Mouse (Mus musculus) c-Kit-negative CD71-positive TER-119-positive erythroid progenitor cells, embryonic 14.5 days (primary cell): Measurements from ENCODE around the gene Pon3.
"Not testable (repeated sequence)": the region's sequence is repeated elsewhere in the genome, so short reads cannot be mapped to it uniquely, and the experiment has no call there.

ENCODE experiments used
- DNase-seq: peaks from one replicate; pipeline ENCODE4 v3.0.0-alpha.2; 2013; ENCODE audit warnings: low read depth, low spot score

The Pon3 gene

GRCm38 (mm10) chr6:5254869-5255268 lies 1.2 kb downstream of the Pon3 start:
- no peak for DNase-seq

GRCm38 (mm10) chr6:5245926-5246325 lies 10.2 kb downstream of the Pon3 start:
- DNase-seq: no peak

DNA sequence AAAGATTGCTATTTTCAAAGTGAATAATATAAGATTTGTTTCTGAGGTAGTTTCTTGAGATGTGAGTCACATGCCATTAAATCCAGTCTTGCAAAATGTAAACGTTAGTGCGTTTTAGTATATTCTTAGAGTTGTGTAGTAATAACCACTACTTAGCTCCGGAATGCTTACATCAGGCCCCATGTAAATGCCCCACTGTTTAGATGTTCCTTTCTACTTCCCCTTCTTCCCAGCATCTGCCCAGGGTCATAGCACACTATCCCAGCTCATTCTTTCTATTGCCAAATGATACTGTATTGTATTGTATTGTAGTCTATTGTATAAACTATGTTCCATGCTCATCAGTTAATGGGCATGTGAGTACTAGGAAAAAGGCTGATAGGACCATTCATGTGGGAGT lies 17.3 kb downstream of the Pon3 start:
- DNase-seq: no peak

- no peak for DNase-seq
Observed at GRCm38 (mm10) chr6:5237510-5237909, 18.6 kb downstream of the Pon3 start.

GRCm38 (mm10) chr6:5236843-5237371 lies 19.2 kb downstream of the Pon3 start:
- DNase-seq: no peak

- no peak for DNase-seq
Observed at GRCm38 (mm10) chr6:5234563-5234962, 21.5 kb downstream of the Pon3 start.

GRCm38 (mm10) chr6:5233812-5234211 lies 22.3 kb downstream of the Pon3 start:
- no peak for DNase-seq

GRCm38 (mm10) chr6:5232022-5232421 lies 24.1 kb downstream of the Pon3 start:
- DNase-seq: no peak

- DNase-seq: no peak
Observed at GRCm38 (mm10) chr6:5230261-5230660, 25.8 kb downstream of the Pon3 start.

DNA sequence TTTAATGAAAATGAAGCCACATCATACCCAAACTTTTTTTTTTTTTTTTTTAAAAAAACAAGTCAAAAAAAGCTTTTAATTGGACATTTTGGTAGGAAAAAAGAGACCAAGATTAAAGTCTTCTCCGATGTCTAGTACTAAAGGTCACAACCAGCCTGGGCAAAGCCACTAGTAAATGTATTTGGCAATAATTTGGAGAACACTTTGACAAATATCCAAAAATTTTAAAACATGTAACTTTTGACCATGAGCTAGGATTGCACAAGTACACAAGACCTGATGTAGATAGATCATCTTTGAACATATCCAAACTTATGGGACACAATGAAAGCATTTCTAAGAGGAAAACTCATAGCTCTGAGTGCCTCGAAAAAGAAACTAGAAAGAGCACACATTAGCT lies 32.5 kb downstream of the Pon3 start:
- not testable (repeated sequence) for DNase-seq

DNA sequence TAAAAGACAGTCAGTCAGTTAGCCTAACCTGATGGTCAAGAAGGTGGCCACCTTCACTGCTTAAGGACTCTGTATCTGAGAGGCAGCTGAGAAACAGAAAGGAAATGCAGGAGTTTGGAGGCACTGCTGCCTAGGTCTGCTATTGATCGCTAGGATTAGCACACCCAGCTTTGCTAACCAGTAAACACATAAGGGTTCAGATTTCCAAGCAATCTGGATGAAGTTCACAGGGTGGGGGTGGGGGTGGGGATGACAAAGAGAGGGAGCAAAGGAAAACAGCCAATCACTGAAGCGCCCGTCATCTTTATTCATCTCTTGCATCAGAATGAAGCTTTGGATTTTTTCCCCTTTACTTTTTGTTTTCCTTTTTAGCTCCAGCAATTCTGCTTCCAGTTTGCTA lies 34.0 kb downstream of the Pon3 start:
- DNase-seq: no peak

GRCm38 (mm10) chr6:5218190-5218589 lies 37.9 kb downstream of the Pon3 start:
- peak; percentile 47 for DNase-seq

GRCm38 (mm10) chr6:5207817-5208216 lies 48.3 kb downstream of the Pon3 start:
- no peak for DNase-seq

DNA sequence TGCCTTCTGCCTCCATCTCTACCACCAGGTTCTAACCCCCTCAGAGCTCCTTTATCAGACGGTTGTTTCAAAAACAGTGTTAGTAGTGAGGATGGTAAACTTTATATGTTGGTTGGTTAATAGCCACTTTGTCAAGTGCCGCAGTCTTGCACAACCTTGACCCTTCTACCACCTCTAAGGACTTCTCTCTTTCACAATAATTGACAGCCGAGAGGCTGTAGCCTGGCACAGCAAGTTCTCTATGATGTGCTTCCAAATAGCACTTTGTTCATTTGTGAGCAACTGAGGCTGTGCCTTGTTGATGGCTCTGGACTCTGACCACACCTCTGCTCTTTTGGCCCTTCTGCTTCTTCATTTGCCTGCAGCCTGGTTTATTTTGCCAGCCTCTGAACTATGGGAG lies 56.2 kb downstream of the Pon3 start:
- no peak for DNase-seq

GRCm38 (mm10) chr6:5199376-5199905 lies 56.6 kb downstream of the Pon3 start:
- DNase-seq: no peak

DNA sequence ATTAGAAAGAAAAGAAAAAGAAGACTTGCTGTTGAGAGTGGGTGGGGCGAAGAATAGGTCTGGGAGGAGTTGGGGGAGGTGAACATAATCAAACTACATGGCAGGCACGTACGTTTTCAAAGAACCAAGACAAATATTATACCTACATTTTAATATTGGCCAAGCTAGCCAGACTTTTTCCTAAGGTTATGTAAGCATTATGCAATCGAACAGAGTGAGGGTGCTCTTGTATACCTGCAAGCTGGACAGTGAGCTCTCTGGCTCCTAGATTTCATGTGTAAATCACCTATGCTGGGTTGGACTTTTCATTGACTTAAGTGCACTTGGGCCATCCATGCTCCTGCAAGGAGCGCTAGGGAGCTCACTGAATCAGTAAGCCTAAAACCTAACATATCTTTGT lies 57.5 kb downstream of the Pon3 start:
- no peak for DNase-seq

- no peak for DNase-seq
Observed at GRCm38 (mm10) chr6:5193693-5194092, 62.4 kb downstream of the Pon3 start, which contains the start of gene Pon1. Gene Pon1, minus strand, starts transcription at chr6:5193946.

- DNase-seq: no peak
Observed at GRCm38 (mm10) chr6:5190761-5191160, 65.3 kb downstream of the Pon3 start.

DNA sequence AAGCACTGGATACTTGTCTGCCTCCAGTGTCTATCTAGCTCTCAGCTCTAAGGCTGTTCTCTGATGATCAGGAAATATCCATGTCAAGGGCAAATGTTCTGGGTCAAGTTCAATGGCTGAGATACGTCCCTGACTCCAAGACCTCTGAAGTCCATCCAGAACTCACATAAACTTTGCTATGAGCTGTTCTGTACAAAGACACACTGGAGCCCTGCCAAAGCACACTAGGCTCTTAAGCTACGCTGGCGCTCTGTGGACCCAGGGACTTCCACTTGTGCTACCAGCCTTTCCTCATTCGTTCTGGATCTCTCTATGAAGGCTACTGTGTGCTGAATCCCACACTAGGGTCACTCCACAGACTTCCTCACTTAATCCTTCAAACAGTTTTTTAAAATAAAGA lies 66.6 kb downstream of the Pon3 start:
- no peak for DNase-seq

- no peak for DNase-seq
Observed at GRCm38 (mm10) chr6:5188938-5189337, 67.1 kb downstream of the Pon3 start.

GRCm38 (mm10) chr6:5188036-5188435 lies 68.0 kb downstream of the Pon3 start:
- DNase-seq: no peak

GRCm38 (mm10) chr6:5187586-5187985 lies 68.5 kb downstream of the Pon3 start:
- DNase-seq: no peak

DNA sequence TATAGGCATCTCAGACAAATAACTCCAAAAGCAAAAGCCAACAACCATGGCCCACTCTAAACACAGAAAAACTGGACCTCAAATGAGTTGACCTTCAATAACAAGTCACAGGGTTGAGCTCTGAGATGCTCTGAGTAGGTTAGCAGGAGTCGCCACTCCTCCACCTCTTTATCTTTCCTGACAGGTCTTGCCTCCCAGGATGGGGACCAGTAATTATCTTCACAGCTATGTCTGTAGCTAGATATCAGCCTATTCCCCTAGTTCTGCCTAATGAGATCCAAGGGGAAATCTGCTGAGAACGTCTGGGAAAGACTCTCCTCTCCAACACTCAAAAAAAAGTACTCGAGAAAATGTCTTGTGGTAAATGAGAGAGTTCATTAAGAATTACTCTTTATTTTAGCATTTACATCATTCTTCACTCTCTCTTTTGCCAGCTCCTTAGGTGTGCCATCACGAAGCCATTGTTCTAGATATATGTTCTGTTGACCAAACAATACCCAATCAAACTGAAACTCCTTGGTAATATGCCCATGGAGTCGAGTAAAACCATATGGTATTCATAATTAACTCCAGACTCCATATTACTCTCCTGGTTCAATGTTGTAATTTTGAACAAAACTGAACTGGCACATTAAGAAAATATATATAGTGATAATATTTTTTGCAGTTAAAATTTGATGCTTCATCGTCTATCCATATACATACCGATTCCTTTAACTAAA lies 69.7 kb downstream of the Pon3 start:
- peak; percentile 48 for DNase-seq
